In the genomic region with DNA sequence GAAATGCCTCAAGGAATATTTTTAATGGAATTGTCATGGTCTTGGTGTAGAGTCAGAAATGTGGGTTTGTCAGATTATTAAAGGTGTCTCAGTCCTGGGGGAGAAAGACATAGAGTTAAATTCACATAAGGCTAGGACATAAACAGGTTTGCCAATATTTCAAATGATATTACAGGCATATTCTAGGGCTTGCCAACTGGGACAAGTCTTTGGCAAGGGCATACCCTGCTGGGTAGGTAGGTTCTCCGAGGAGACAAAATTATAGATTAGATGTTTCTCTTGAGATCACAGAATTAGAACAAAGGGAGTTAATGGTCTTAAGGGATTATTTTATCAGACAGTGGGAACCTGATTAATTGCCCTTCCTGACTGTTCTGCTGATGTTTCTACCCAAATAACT, we compare ENCODE assay signal across 11 mouse cellular contexts.
"Had no signal": no experiment of that assay in that cellular context is flagged by ENCODE, and none has a peak within 500 bp of the region (broad histone marks: within the 10 kb centered on the region; RNA-seq: fewer than 3 reads in every experiment).

No protein-coding gene starts in this region.

- DNase-seq: kidney, postnatal 25 days; layer of hippocampus, adult 9-11 months; layer of hippocampus, postnatal 36 days; liver, postnatal 0 days; lung, embryonic 14.5 days; right cerebral cortex, adult 18-20 months; right cerebral cortex, postnatal 14 days; right cerebral cortex, postnatal 4 days; thymus, adult 2 months; thymus, postnatal 14 days; thymus, postnatal 4 days had no signal
